Comparison of ENCODE assay signal across 14 mouse cellular contexts in the genomic region with DNA sequence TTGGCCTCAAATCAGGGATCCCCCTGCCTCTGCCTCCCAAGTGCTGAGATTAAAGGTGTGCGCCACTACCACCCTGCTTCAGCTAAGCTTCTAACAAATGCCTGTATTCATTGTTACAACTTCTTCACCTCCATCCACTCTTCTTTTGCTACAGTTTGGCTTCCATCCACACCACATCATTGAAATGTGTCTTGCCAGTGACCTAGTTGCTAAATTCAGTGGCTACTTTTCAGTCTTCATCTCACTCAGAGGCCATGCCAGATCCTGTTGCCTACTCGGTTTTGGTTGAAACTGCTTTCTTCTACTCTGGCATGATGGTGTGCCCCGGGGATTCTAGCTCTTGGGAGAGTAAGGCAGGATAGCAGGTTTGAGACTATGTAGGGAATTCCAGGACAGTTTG.
"Had no signal": no experiment of that assay in that cellular context is flagged by ENCODE, and none has a peak within 500 bp of the region (broad histone marks: within the 10 kb centered on the region; RNA-seq: fewer than 3 reads in every experiment).

No protein-coding gene starts in this region.

- H3K4me3 ChIP-seq: limb, embryonic 12.5 days; limb, embryonic 15.5 days had no signal

- DNase-seq: kidney, adult 2 months; kidney, postnatal 25 days; left cerebral cortex, postnatal 4 days; liver, postnatal 0 days; lung, embryonic 14.5 days; lung, postnatal 36 days; midbrain, embryonic 14.5 days; thymus, adult 18-20 months; thymus, postnatal 36 days had no signal

- H3K27ac ChIP-seq: kidney, postnatal 0 days; limb, embryonic 12.5 days; limb, embryonic 15.5 days; liver, embryonic 14.5 days; stomach, postnatal 0 days had no signal
